Mouse (Mus musculus) brain, embryonic 14.5 days (tissue): ENCODE data around the gene Pcdh15.

Source experiments
- CTCF ChIP-seq: fragments of 200-500 bp; IDR thresholded peaks from 2 replicates; pipeline ENCODE4 v1.5.1; 2012; ENCODE audit warnings: inconsistent platforms, mild to moderate bottlenecking, moderate library complexity, borderline replicate concordance; ENCODE audit not compliant: insufficient read depth, insufficient read length; ENCODE audit errors: extremely low read depth
- POLR2A ChIP-seq: fragments of 200-500 bp; IDR thresholded peaks from 2 replicates; pipeline ENCODE4 v1.6.1; 2012; ENCODE audit warnings: mild to moderate bottlenecking, inconsistent platforms, borderline replicate concordance; ENCODE audit not compliant: poor library complexity, insufficient read depth, insufficient read length, severe bottlenecking; ENCODE audit errors: extremely low read depth

DNA sequence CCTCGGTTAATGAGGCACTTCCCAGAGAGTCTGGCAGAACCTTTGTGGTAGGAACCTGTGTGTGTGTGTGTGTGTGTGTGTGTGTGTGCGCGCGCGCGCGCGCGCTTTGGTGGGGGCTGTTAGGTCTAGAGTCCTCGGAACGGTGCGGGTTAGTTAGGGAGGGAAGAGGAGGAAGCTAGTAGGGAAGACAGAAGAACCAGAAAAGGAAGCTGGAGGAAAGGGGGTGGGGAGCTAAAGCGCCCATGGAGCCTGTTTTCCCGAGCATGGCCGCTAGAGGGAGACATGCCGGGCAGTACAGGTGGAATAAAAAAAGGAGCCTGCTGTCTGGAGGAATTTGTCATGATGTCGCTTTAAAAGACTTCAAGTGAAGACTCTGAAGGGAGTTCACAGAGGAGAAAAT, 1.2 kb upstream of the Pcdh15 start:
- no peak for TF ChIP-seq POLR2A
- peak; percentile 94 for TF ChIP-seq CTCF
